Mouse (Mus musculus): Measurements from ENCODE around the gene Inka1. TPM values are rescaled to one million over a fixed set of nuclear protein-coding genes. Genes with fewer than 3 reads are reported as not detected.

Gene Inka1
- polyA plus RNA-seq, 1 experiment from 2014 or later, result 81.8 TPM

GRCm38 (mm10) chr9:107957141-107957540 lies 28.5 kb downstream of the Inka1 start:
- 51% methylated on average over 6 of the region's 6 CpGs for WGBS
- Histone ChIP-seq H3K4me3 (ENCODE audit: low read depth, low read length) (no peak overlapping the region), H3K4me2 (no peak overlapping the region), H3K27ac (ENCODE audit: low read depth) (no peak overlapping the region), H3K36me3 (ENCODE audit: insufficient read depth) (peaks cover 48% of the 10 kb centered on the region), H3K4me1 (ENCODE audit: insufficient read depth) (no peaks in the 10 kb centered on the region; the same call in 1 of the 2 replicates), H3K9ac (no peak overlapping the region), H3K27me3 (ENCODE audit: insufficient read depth, low read length) (no peaks in the 10 kb centered on the region), H3K9me3 (ENCODE audit: low read depth, low read length) (no peaks in the 10 kb centered on the region)
- ATAC-seq (ENCODE audit: insufficient read depth), result no peak
- TF ChIP-seq CTCF (IDR thresholded peaks at IDR 0.05; ENCODE audit: low read depth), result no peak
- DNase-seq, result no peak

- ATAC-seq (ENCODE audit: insufficient read depth) (no peak), DNase-seq (peak; percentile 50)
- 73% methylated on average over 6 of the region's 6 CpGs for WGBS
- Histone ChIP-seq H3K4me2 (no peak overlapping the region), H3K9ac (no peak overlapping the region), H3K27me3 (ENCODE audit: insufficient read depth, low read length) (no peaks in the 10 kb centered on the region), H3K36me3 (ENCODE audit: insufficient read depth) (peaks cover 34% of the 10 kb centered on the region), H3K27ac (ENCODE audit: low read depth) (no peak overlapping the region), H3K9me3 (ENCODE audit: low read depth, low read length) (no peaks in the 10 kb centered on the region), H3K4me1 (ENCODE audit: insufficient read depth) (peaks cover 6% of the 10 kb centered on the region; the same call in 1 of the 2 replicates), H3K4me3 (ENCODE audit: low read depth, low read length) (no peak overlapping the region)
- no peak for TF ChIP-seq CTCF (IDR thresholded peaks at IDR 0.05; ENCODE audit: low read depth)
Observed at GRCm38 (mm10) chr9:107955613-107956289, 29.9 kb downstream of the Inka1 start.

- Histone ChIP-seq H3K36me3 (ENCODE audit: insufficient read depth) (no peaks in the 10 kb centered on the region), H3K27me3 (ENCODE audit: insufficient read depth, low read length) (no peaks in the 10 kb centered on the region), H3K4me2 (peak overlapping the region; percentile 64), H3K9ac (peak overlapping the region; percentile 43), H3K9me3 (ENCODE audit: low read depth, low read length) (no peaks in the 10 kb centered on the region), H3K27ac (ENCODE audit: low read depth) (peak overlapping the region; percentile 47), H3K4me3 (ENCODE audit: low read depth, low read length) (peak overlapping the region; percentile 72), H3K4me1 (ENCODE audit: insufficient read depth) (peaks cover 6% of the 10 kb centered on the region; the same call in 1 of the 2 replicates)
- 16% methylated on average over 45 of the region's 45 CpGs for WGBS
- ATAC-seq (ENCODE audit: insufficient read depth) (peak; percentile 93), DNase-seq (peak; percentile 96)
- no peak for TF ChIP-seq CTCF (IDR thresholded peaks at IDR 0.05; ENCODE audit: low read depth)
Observed at GRCm38 (mm10) chr9:107950460-107951355, 35.0 kb downstream of the Inka1 start.

DNA sequence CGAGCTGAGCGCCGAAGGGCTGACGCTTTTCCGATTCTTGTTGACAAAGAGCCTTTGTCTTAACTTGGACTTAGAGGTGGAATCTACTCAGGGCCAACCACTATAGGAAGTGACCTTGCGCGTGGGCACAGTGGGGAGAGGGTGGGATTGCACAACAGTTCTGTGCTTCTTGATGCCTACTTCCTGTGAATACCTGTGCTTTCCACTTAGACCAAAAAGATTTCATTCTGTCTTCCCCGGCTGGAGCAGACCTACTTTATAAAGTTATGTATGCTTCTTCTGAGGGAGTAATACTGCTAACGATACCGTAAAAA lies 35.8 kb downstream of the Inka1 start, which contains the start of gene Traip:
TSS of gene Traip (plus strand) at position 215 of the 314 bp plus-strand sequence.
- DNase-seq (no peak), ATAC-seq (ENCODE audit: insufficient read depth) (no peak)
- peak within 1 kb of the TSS; percentile 43 for H3K9ac ChIP-seq
- H3K4me2 ChIP-seq, result peak within 1 kb of the TSS; percentile 64
- WGBS, result 85% methylated on average over 10 of the region's 10 CpGs
- peaks cover 6% of the 10 kb centered on the region; the same call in 1 of the 2 replicates for H3K4me1 ChIP-seq (ENCODE audit: insufficient read depth)
- no peak for TF ChIP-seq CTCF (IDR thresholded peaks at IDR 0.05; ENCODE audit: low read depth)
- H3K27ac ChIP-seq (ENCODE audit: low read depth), result peak within 1 kb of the TSS; percentile 47
- H3K4me3 ChIP-seq (ENCODE audit: low read depth, low read length), result peak within 1 kb of the TSS; percentile 72
- H3K27me3 ChIP-seq (ENCODE audit: insufficient read depth, low read length), result no peaks in the 10 kb centered on the region
- no peaks in the 10 kb centered on the region for H3K36me3 ChIP-seq (ENCODE audit: insufficient read depth)
- H3K9me3 ChIP-seq (ENCODE audit: low read depth, low read length), result no peaks in the 10 kb centered on the region

- DNase-seq, result no peak
Observed at GRCm38 (mm10) chr9:107949184-107949921, 36.3 kb downstream of the Inka1 start.

GRCm38 (mm10) chr9:107947241-107948194 lies 38.2 kb downstream of the Inka1 start:
- Histone ChIP-seq H3K9me3 (ENCODE audit: low read depth, low read length) (no peaks in the 10 kb centered on the region), H3K27ac (ENCODE audit: low read depth) (no peak overlapping the region), H3K4me1 (ENCODE audit: insufficient read depth) (peaks cover 6% of the 10 kb centered on the region; the same call in 1 of the 2 replicates), H3K4me2 (no peak overlapping the region), H3K4me3 (ENCODE audit: low read depth, low read length) (no peak overlapping the region), H3K27me3 (ENCODE audit: insufficient read depth, low read length) (no peaks in the 10 kb centered on the region), H3K9ac (no peak overlapping the region), H3K36me3 (ENCODE audit: insufficient read depth) (no peaks in the 10 kb centered on the region)
- DNase-seq, result no peak
- TF ChIP-seq CTCF (IDR thresholded peaks at IDR 0.05; ENCODE audit: low read depth), result no peak
- WGBS, result 80% methylated on average over 31 of the region's 31 CpGs
- ATAC-seq (ENCODE audit: insufficient read depth), result no peak

More at GRCm38 (mm10) chr9:107949184-107949921, 36.3 kb downstream of the Inka1 start:
- TF ChIP-seq CTCF (IDR thresholded peaks at IDR 0.05; ENCODE audit: low read depth), result no peak
- H3K9ac ChIP-seq, result no peak overlapping the region
- no peaks in the 10 kb centered on the region for H3K27me3 ChIP-seq (ENCODE audit: insufficient read depth, low read length)
- peaks cover 6% of the 10 kb centered on the region; the same call in 1 of the 2 replicates for H3K4me1 ChIP-seq (ENCODE audit: insufficient read depth)
- no peak overlapping the region for H3K4me2 ChIP-seq
- no peak for ATAC-seq (ENCODE audit: insufficient read depth)
- no peaks in the 10 kb centered on the region for H3K36me3 ChIP-seq (ENCODE audit: insufficient read depth)
- no peak overlapping the region for H3K4me3 ChIP-seq (ENCODE audit: low read depth, low read length)
- H3K27ac ChIP-seq (ENCODE audit: low read depth), result no peak overlapping the region
- H3K9me3 ChIP-seq (ENCODE audit: low read depth, low read length), result no peaks in the 10 kb centered on the region
- WGBS, result 84% methylated on average over 13 of the region's 13 CpGs

Data from lung, embryonic 14.5 days (tissue).